Mouse (Mus musculus) spleen, adult 18-20 months (tissue): ENCODE data around the gene Chmp2b.
A peak's percentile ranks its signal among the peaks of the same experiment; 100 is the strongest.

Experiments
- DNase-seq, 2 experiments: peaks; one replicate each; pipeline ENCODE4 v3.0.0; 2022; ENCODE audit warnings: mixed read lengths in 2 of 2

The Chmp2b gene

GRCm38 (mm10) chr16:65561963-65562863, at the start of gene Chmp2b:
TSS of gene Chmp2b (minus strand) at chr16:65562726.
- DNase-seq = peak; percentile 74 to 83

- no peak for DNase-seq
These were observed 49.2 kb upstream of the Chmp2b start for GRCm38 (mm10) chr16:65611678-65612077.

- no peak for DNase-seq
These were observed 38.3 kb upstream of the Chmp2b start for GRCm38 (mm10) chr16:65600798-65601197.

GRCm38 (mm10) chr16:65586111-65586865, 23.8 kb upstream of the Chmp2b start:
- no peak for DNase-seq

- no peak for DNase-seq
These were observed 23.2 kb upstream of the Chmp2b start for GRCm38 (mm10) chr16:65585699-65586098.

- no peak for DNase-seq
These were observed 14.9 kb upstream of the Chmp2b start for GRCm38 (mm10) chr16:65577298-65578029.

GRCm38 (mm10) chr16:65568853-65569252, 6.3 kb upstream of the Chmp2b start:
- no peak for DNase-seq

- DNase-seq = no peak
These were observed 2.4 kb upstream of the Chmp2b start for GRCm38 (mm10) chr16:65564951-65565350.

GRCm38 (mm10) chr16:65564306-65564705, 1.8 kb upstream of the Chmp2b start:
- no peak for DNase-seq

- no peak for DNase-seq
These were observed 309 bp upstream of the Chmp2b start for GRCm38 (mm10) chr16:65562864-65563206.

GRCm38 (mm10) chr16:65560996-65561962, 1.2 kb downstream of the Chmp2b start:
- no peak for DNase-seq

- DNase-seq = no peak
These were observed 2.9 kb downstream of the Chmp2b start for GRCm38 (mm10) chr16:65559591-65559990.

- no peak for DNase-seq
These were observed 5.2 kb downstream of the Chmp2b start for GRCm38 (mm10) chr16:65557369-65557768.

GRCm38 (mm10) chr16:65554267-65554666, 8.3 kb downstream of the Chmp2b start:
- no peak for DNase-seq

- DNase-seq = no peak
These were observed 11.7 kb downstream of the Chmp2b start for GRCm38 (mm10) chr16:65550814-65551213.

GRCm38 (mm10) chr16:65548960-65549359, 13.6 kb downstream of the Chmp2b start:
- no peak for DNase-seq

- DNase-seq = no peak
These were observed 18.7 kb downstream of the Chmp2b start for GRCm38 (mm10) chr16:65543676-65544293.

GRCm38 (mm10) chr16:65533315-65533999, 29.1 kb downstream of the Chmp2b start:
- peak in 1 of 2 experiments; percentile 18 for DNase-seq

- no peak for DNase-seq
These were observed 30.9 kb downstream of the Chmp2b start for GRCm38 (mm10) chr16:65531663-65532062.

- DNase-seq = no peak
These were observed 32.9 kb downstream of the Chmp2b start for GRCm38 (mm10) chr16:65529589-65529988.

GRCm38 (mm10) chr16:65526695-65527094, 35.8 kb downstream of the Chmp2b start:
- DNase-seq = no peak
